Mouse (Mus musculus): Measurements from ENCODE around the gene Samd4b.

- TF ChIP-seq POLR2A (IDR thresholded peaks at IDR 0.05; ENCODE audit: borderline replicate concordance, extremely low read depth, low read depth, low read length): no peak
- TF ChIP-seq CTCF (IDR thresholded peaks at IDR 0.05; ENCODE audit: insufficient read depth, low read length): no peak
These were observed 105.6 kb downstream of the Samd4b start for GRCm38 (mm10) chr7:28492310-28492709.

Data from lung, adult 2 months (tissue).